Mouse (Mus musculus): Measurements from ENCODE around the gene Kat2a. TPM values are rescaled to one million over a fixed set of nuclear protein-coding genes. Genes with fewer than 3 reads are reported as not detected.
"Not testable (repeated sequence)": the region's sequence is repeated elsewhere in the genome, so short reads cannot be mapped to it uniquely, and the experiment has no call there.

The Kat2a gene
- polyA plus RNA-seq, 1 experiment, result 29.0 TPM

GRCm38 (mm10) chr11:100673169-100673568 lies 39.1 kb downstream of the Kat2a start:
- no peak for DNase-seq (ENCODE audit: low read depth)

- no peak for DNase-seq (ENCODE audit: low read depth)
These were observed 40.3 kb downstream of the Kat2a start for GRCm38 (mm10) chr11:100671956-100672355.

GRCm38 (mm10) chr11:100671049-100671448 lies 41.2 kb downstream of the Kat2a start:
- no peak for DNase-seq (ENCODE audit: low read depth)

- DNase-seq (ENCODE audit: low read depth), result no peak
These were observed 52.5 kb downstream of the Kat2a start for GRCm38 (mm10) chr11:100659806-100660205.

GRCm38 (mm10) chr11:100656458-100656857 lies 55.8 kb downstream of the Kat2a start:
- DNase-seq (ENCODE audit: low read depth), result no peak

GRCm38 (mm10) chr11:100655589-100655988 lies 56.7 kb downstream of the Kat2a start:
- not testable (repeated sequence) for DNase-seq (ENCODE audit: low read depth)

Other genes starting within 250 kb of the Kat2a start
- 5.8 and 8.7 TPM in 2 replicates for gene Klhl11, start 239.7 kb downstream of the Kat2a start, polyA plus RNA-seq (2012; rRNA removed)
- 586 and 685 TPM in 2 replicates for gene Acly, start 184.5 kb downstream of the Kat2a start, polyA plus RNA-seq (2012; rRNA removed)
- gene Ttc25, start 166.9 kb downstream of the Kat2a start, polyA plus RNA-seq (2012; rRNA removed), result 1.7 and 2.5 TPM in 2 replicates
- gene Cnp, start 137.6 kb downstream of the Kat2a start, polyA plus RNA-seq (2012; rRNA removed), result 25.2 and 26.1 TPM in 2 replicates
- gene Nkiras2, start 93.2 kb downstream of the Kat2a start, polyA plus RNA-seq (2012; rRNA removed), result 69.6 and 80.6 TPM in 2 replicates
- gene Dnajc7, start 92.3 kb downstream of the Kat2a start, polyA plus RNA-seq (2012; rRNA removed), result 42.1 and 62.0 TPM in 2 replicates
- 0.38 and 0.65 TPM in 2 replicates for gene Zfp385c, start 20.0 kb downstream of the Kat2a start, polyA plus RNA-seq (2012; rRNA removed)
- 5.9 and 6.5 TPM in 2 replicates for gene Dhx58, start 8.2 kb downstream of the Kat2a start, polyA plus RNA-seq (2012; rRNA removed)
- gene Hspb9, start 1.4 kb upstream of the Kat2a start, polyA plus RNA-seq (2012; rRNA removed), result 8.9 and 9.8 TPM in 2 replicates
- gene Rab5c, start 25.8 kb upstream of the Kat2a start, polyA plus RNA-seq (2012; rRNA removed), result 200 and 221 TPM in 2 replicates
- 1.1 and 1.5 TPM in 2 replicates for gene Kcnh4, start 47.5 kb upstream of the Kat2a start, polyA plus RNA-seq (2012; rRNA removed)
- gene Hcrt, start 50.5 kb upstream of the Kat2a start, polyA plus RNA-seq (2012; rRNA removed), result not detected in 2 replicates
- gene Ghdc, start 58.5 kb upstream of the Kat2a start, polyA plus RNA-seq (2012; rRNA removed), result 18.6 and 19.7 TPM in 2 replicates
- 28.7 and 32.8 TPM in 2 replicates for gene Stat5b, start 138.3 kb upstream of the Kat2a start, polyA plus RNA-seq (2012; rRNA removed)
- 44.0 and 51.7 TPM in 2 replicates for gene Stat5a, start 146.9 kb upstream of the Kat2a start, polyA plus RNA-seq (2012; rRNA removed)
- gene Stat3, start 227.1 kb upstream of the Kat2a start, polyA plus RNA-seq (2012; rRNA removed), result 106 and 115 TPM in 2 replicates

Data from gonadal fat pad, adult 2 months (tissue).